Mouse (Mus musculus) heart, embryonic 16.5 days (tissue): Measurements from ENCODE around the gene Lemd1. TPM values are rescaled to one million over a fixed set of nuclear protein-coding genes. Genes with fewer than 3 reads are reported as not detected.

Experiments
- ATAC-seq: fragments of 200-750 bp; cut with Nextera tagmentation; replicated peaks from 2 replicates; pipeline ENCODE4 v1.8.0; 2017; ENCODE audit warnings: moderate number of reproducible peaks; ENCODE audit not compliant: insufficient read depth, low FRiP score; ENCODE audit errors: extremely low read depth
- H3K27ac ChIP-seq: fragments of 300-500 bp; sonication (generic); 2 replicates; pipeline ENCODE4 v1.5.1; 2014; ENCODE audit warnings: mild to moderate bottlenecking, low read length, control low read depth, moderate library complexity
- H3K27me3 ChIP-seq: fragments of 300-500 bp; sonication (generic); 2 replicates; pipeline ENCODE4 v1.6.1; 2014; ENCODE audit warnings: low read length, mixed read lengths; ENCODE audit not compliant: control insufficient read depth, insufficient read depth
- H3K36me3 ChIP-seq: fragments of 300-500 bp; sonication (generic); 2 replicates; pipeline ENCODE4 v1.6.1; 2014; ENCODE audit not compliant: control insufficient read depth, insufficient read depth
- H3K4me1 ChIP-seq: fragments of 300-500 bp; sonication (generic); 2 replicates; pipeline ENCODE4 v1.6.1; 2014; ENCODE audit warnings: low read length, mixed read lengths; ENCODE audit not compliant: control insufficient read depth, insufficient read depth
- H3K4me2 ChIP-seq: fragments of 300-500 bp; sonication (generic); 2 replicates; pipeline ENCODE4 v1.6.1; 2014; ENCODE audit warnings: low read depth, mild to moderate bottlenecking, control low read depth, low read length
- H3K4me3 ChIP-seq: fragments of 300-500 bp; sonication (generic); 2 replicates; pipeline ENCODE4 v1.5.1; 2014; ENCODE audit warnings: mild to moderate bottlenecking, control low read depth, low read length
- H3K9ac ChIP-seq: fragments of 300-500 bp; sonication (generic); 2 replicates; pipeline ENCODE4 v1.6.1; 2014; ENCODE audit warnings: low read length, control low read depth
- H3K9me3 ChIP-seq: fragments of 300-500 bp; sonication (generic); replicated peaks from 2 replicates; pipeline ENCODE4 v1.6.1; 2016; ENCODE audit warnings: low read length; ENCODE audit not compliant: control insufficient read depth
- WGBS: fragments of 180-500 bp; shearing (Covaris S2); extraction: QIAGEN DNeasy Blood & Tissue Kit; methylation state at CpG from one replicate; pipeline ENCODE4 v1.1.7; 2014; 5-methylcytosine and 5-hydroxymethylcytosine counted together
- polyA plus RNA-seq: library from polyadenylated mRNA; unstranded; fragments of >200 nt; fragmentation: Nextera tagmentation; extraction: Ambion mirVana; gene quantifications from 2 replicates; pipeline ENCODE4 v1.2.1, GENCODE M21; 2015

Lemd1 gene
- polyA plus RNA-seq, 1 experiment from 2014 or later: not detected

- Histone ChIP-seq H3K36me3 (no peaks in the 10 kb centered on the region), H3K9me3 (no peaks in the 10 kb centered on the region), H3K27ac (no peak overlapping the region), H3K4me3 (no peak overlapping the region), H3K4me2 (no peak overlapping the region), H3K9ac (no peak overlapping the region), H3K27me3 (peaks cover 20% of the 10 kb centered on the region), H3K4me1 (peaks cover 7% of the 10 kb centered on the region)
- WGBS: 82% methylated on average over 7 of the region's 7 CpGs
- ATAC-seq: no peak
These were observed 104.3 kb downstream of the Lemd1 start for GRCm38 (mm10) chr1:132295506-132295905.

- H3K27me3 ChIP-seq: peaks cover 21% of the 10 kb centered on the region
- no peak overlapping the region for H3K4me2 ChIP-seq
- H3K4me3 ChIP-seq: no peak overlapping the region
- no peak overlapping the region for H3K27ac ChIP-seq
- H3K9me3 ChIP-seq: no peaks in the 10 kb centered on the region
- H3K9ac ChIP-seq: no peak overlapping the region
- ATAC-seq: no peak
- H3K4me1 ChIP-seq: peaks cover 7% of the 10 kb centered on the region
- 69% methylated on average over 3 of the region's 3 CpGs for WGBS
- H3K36me3 ChIP-seq: no peaks in the 10 kb centered on the region
These were observed 104.8 kb downstream of the Lemd1 start for GRCm38 (mm10) chr1:132296051-132296450.

GRCm38 (mm10) chr1:132298425-132298800 lies 107.2 kb downstream of the Lemd1 start, which contains the start of gene Klhdc8a:
Gene Klhdc8a (plus strand): TSS chr1:132298626.
- ATAC-seq: peak; percentile 18; the same call in 1 of the 2 replicates
- peaks cover 7% of the 10 kb centered on the region for H3K4me1 ChIP-seq
- peak within 1 kb of the TSS; percentile 68 for H3K4me3 ChIP-seq
- 2% methylated on average over 28 of the region's 28 CpGs for WGBS
- H3K27ac ChIP-seq: no peak within 1 kb of the TSS
- H3K36me3 ChIP-seq: no peaks in the 10 kb centered on the region
- no peaks in the 10 kb centered on the region for H3K9me3 ChIP-seq
- H3K4me2 ChIP-seq: peak within 1 kb of the TSS; percentile 99
- peaks cover 21% of the 10 kb centered on the region for H3K27me3 ChIP-seq
- peak within 1 kb of the TSS; percentile 77 for H3K9ac ChIP-seq

GRCm38 (mm10) chr1:132298801-132299464 lies 107.7 kb downstream of the Lemd1 start:
- 2% methylated on average over 57 of the region's 71 CpGs for WGBS
- no peaks in the 10 kb centered on the region for H3K9me3 ChIP-seq
- peak overlapping the region; percentile 77 for H3K9ac ChIP-seq
- peak; percentile 38; the same call in 1 of the 2 replicates for ATAC-seq
- no peaks in the 10 kb centered on the region for H3K36me3 ChIP-seq
- H3K27ac ChIP-seq: no peak overlapping the region
- peak overlapping the region; percentile 68 for H3K4me3 ChIP-seq
- H3K27me3 ChIP-seq: peaks cover 21% of the 10 kb centered on the region
- peak overlapping the region; percentile 99 for H3K4me2 ChIP-seq
- peaks cover 7% of the 10 kb centered on the region for H3K4me1 ChIP-seq

GRCm38 (mm10) chr1:132299744-132300143 lies 108.5 kb downstream of the Lemd1 start:
- no peaks in the 10 kb centered on the region for H3K9me3 ChIP-seq
- H3K4me3 ChIP-seq: no peak overlapping the region
- ATAC-seq: no peak
- H3K27ac ChIP-seq: no peak overlapping the region
- peaks cover 21% of the 10 kb centered on the region for H3K27me3 ChIP-seq
- no peak overlapping the region for H3K4me2 ChIP-seq
- H3K36me3 ChIP-seq: no peaks in the 10 kb centered on the region
- H3K9ac ChIP-seq: no peak overlapping the region
- H3K4me1 ChIP-seq: peaks cover 7% of the 10 kb centered on the region
- 78% methylated on average over 5 of the region's 5 CpGs for WGBS

- Histone ChIP-seq H3K27me3 (peaks cover 25% of the 10 kb centered on the region), H3K4me3 (no peak overlapping the region)
- 78% methylated on average over 5 of the region's 5 CpGs for WGBS
These were observed 110.0 kb downstream of the Lemd1 start for GRCm38 (mm10) chr1:132301242-132301641.

GRCm38 (mm10) chr1:132302341-132302866 lies 111.2 kb downstream of the Lemd1 start:
- WGBS: 91% methylated on average over 9 of the region's 9 CpGs
- Histone ChIP-seq H3K9ac (no peak overlapping the region), H3K27ac (no peak overlapping the region), H3K4me2 (no peak overlapping the region), H3K27me3 (peaks cover 22% of the 10 kb centered on the region), H3K4me1 (peaks cover 7% of the 10 kb centered on the region), H3K9me3 (no peaks in the 10 kb centered on the region), H3K4me3 (no peak overlapping the region), H3K36me3 (no peaks in the 10 kb centered on the region)
- ATAC-seq: no peak

More at GRCm38 (mm10) chr1:132301242-132301641, 110.0 kb downstream of the Lemd1 start:
- H3K27ac ChIP-seq: no peak overlapping the region
- H3K9ac ChIP-seq: no peak overlapping the region
- no peaks in the 10 kb centered on the region for H3K9me3 ChIP-seq
- H3K4me1 ChIP-seq: peaks cover 7% of the 10 kb centered on the region
- ATAC-seq: no peak
- no peak overlapping the region for H3K4me2 ChIP-seq
- H3K36me3 ChIP-seq: no peaks in the 10 kb centered on the region

- ATAC-seq: no peak
- peaks cover 13% of the 10 kb centered on the region for H3K27me3 ChIP-seq
- H3K27ac ChIP-seq: no peak overlapping the region
- H3K4me2 ChIP-seq: no peak overlapping the region
- no peaks in the 10 kb centered on the region for H3K36me3 ChIP-seq
- no peak overlapping the region for H3K4me3 ChIP-seq
- H3K9me3 ChIP-seq: no peaks in the 10 kb centered on the region
- no peak overlapping the region for H3K9ac ChIP-seq
- 46% methylated on average over 9 of the region's 9 CpGs for WGBS
- no peaks in the 10 kb centered on the region for H3K4me1 ChIP-seq
These were observed 113.5 kb downstream of the Lemd1 start for GRCm38 (mm10) chr1:132304618-132305214.

- Histone ChIP-seq H3K27me3 (peaks cover 4% of the 10 kb centered on the region), H3K27ac (no peak overlapping the region), H3K4me3 (no peak overlapping the region), H3K9me3 (no peaks in the 10 kb centered on the region), H3K9ac (no peak overlapping the region), H3K36me3 (no peaks in the 10 kb centered on the region), H3K4me1 (peaks cover 7% of the 10 kb centered on the region), H3K4me2 (no peak overlapping the region)
- WGBS: 37% methylated on average over 4 of the region's 4 CpGs
- no peak for ATAC-seq
These were observed 114.9 kb downstream of the Lemd1 start for GRCm38 (mm10) chr1:132306160-132306559.
